Mouse (Mus musculus) CH12.LX (cell line): Measurements from ENCODE around the gene Gm49425. TPM values are rescaled to one million over a fixed set of nuclear protein-coding genes. Genes with fewer than 3 reads are reported as not detected.

ENCODE experiments used
- DNase-seq: peaks from one replicate; pipeline ENCODE4 v3.0.0-alpha.2; 2013; ENCODE audit errors: extremely low read depth
- H3K27ac ChIP-seq: 2 replicates; pipeline ENCODE4 v1.5.1; 2012; ENCODE audit warnings: low read depth, mild to moderate bottlenecking, control low read depth, moderate library complexity; ENCODE audit not compliant: insufficient read depth
- H3K27me3 ChIP-seq: replicated peaks from 2 replicates; pipeline ENCODE3; 2012; ENCODE audit warnings: inconsistent platforms
- H3K36me3 ChIP-seq, 2 experiments: replicated peaks in 1 of 2; 2 replicates each; pipeline versions ENCODE3 to v1.6.1; 2012; ENCODE audit warnings: inconsistent platforms in 1 of 2, low read length in 1 of 2, mild to moderate bottlenecking in 1 of 2, mixed read lengths in 1 of 2, moderate library complexity in 1 of 2; ENCODE audit not compliant: control insufficient read depth in 1 of 2, insufficient read depth in 1 of 2
- H3K4me1 ChIP-seq, 2 experiments: 2 replicates each; pipeline ENCODE4 v1.6.1; 2012; ENCODE audit warnings: inconsistent platforms in 1 of 2, moderate library complexity in 1 of 2; ENCODE audit not compliant: insufficient read depth in 2 of 2, control insufficient read depth in 1 of 2
- H3K4me2 ChIP-seq: 2 replicates; pipeline ENCODE4 v1.6.1; 2012; ENCODE audit warnings: low read depth, mild to moderate bottlenecking, control low read depth; ENCODE audit not compliant: poor library complexity, insufficient read depth, severe bottlenecking
- H3K4me3 ChIP-seq, 3 experiments: fragments of 150-350 bp in 1 of 3; sonication (generic) in 1 of 3; replicated peaks in 1 of 3; 2 replicates each; pipeline versions ENCODE3 to v1.5.1; 2011 to 2012; ENCODE audit warnings: low read depth in 2 of 3, low read length in 2 of 3, mild to moderate bottlenecking in 2 of 3, moderate library complexity in 2 of 3, control low read depth in 1 of 3, improper control_type of control experiment in 1 of 3, inconsistent platforms in 1 of 3, mixed read lengths in 1 of 3; ENCODE audit not compliant: poor library complexity in 1 of 3
- H3K79me2 ChIP-seq: replicated peaks from 2 replicates; pipeline ENCODE4 v1.6.1; 2012; ENCODE audit warnings: mild to moderate bottlenecking, moderate library complexity; ENCODE audit not compliant: control insufficient read depth, poor library complexity, insufficient read depth, severe bottlenecking; ENCODE audit errors: extremely low read depth
- H3K9ac ChIP-seq: 2 replicates; pipeline ENCODE4 v1.6.1; 2012; ENCODE audit warnings: low read depth, mild to moderate bottlenecking, control low read depth, moderate library complexity; ENCODE audit not compliant: insufficient read depth
- H3K9me3 ChIP-seq: replicated peaks from 2 replicates; pipeline ENCODE3; 2012; ENCODE audit warnings: low read length, inconsistent platforms, mixed read lengths
- CHD2 ChIP-seq: IDR thresholded peaks from 2 replicates; pipeline ENCODE4 v1.6.1; 2011; ENCODE audit warnings: low read length, improper control_type of control experiment
- CTCF ChIP-seq, 2 experiments: IDR thresholded peaks in 1 of 2; conservative IDR thresholded peaks in 1 of 2; 2 replicates each; pipeline ENCODE4 v1.5.1; 2011 to 2012; ENCODE audit warnings: low read depth in 2 of 2, low read length in 2 of 2, improper control_type of control experiment in 1 of 2, inconsistent platforms in 1 of 2, mild to moderate bottlenecking in 1 of 2, moderate library complexity in 1 of 2
- E2F4 ChIP-seq: IDR thresholded peaks from 2 replicates; pipeline ENCODE4 v1.6.1; 2011; ENCODE audit warnings: low read depth, low read length, improper control_type of control experiment; ENCODE audit not compliant: insufficient replicate concordance
- EP300 ChIP-seq: IDR thresholded peaks from 2 replicates; pipeline ENCODE4 v1.6.1; 2011; ENCODE audit warnings: low read length, improper control_type of control experiment
- GABPA ChIP-seq: IDR thresholded peaks from 2 replicates; pipeline ENCODE4 v1.6.1; 2012; ENCODE audit warnings: low read depth, low read length, improper control_type of control experiment, inconsistent platforms; ENCODE audit not compliant: insufficient replicate concordance
- JUN ChIP-seq: IDR thresholded peaks from 2 replicates; pipeline ENCODE4 v1.6.1; 2011; ENCODE audit warnings: low read depth, mild to moderate bottlenecking, low read length, improper control_type of control experiment, moderate library complexity; ENCODE audit not compliant: insufficient read depth
- MAX ChIP-seq: IDR thresholded peaks from 2 replicates; pipeline ENCODE4 v1.6.1; 2011; ENCODE audit warnings: low read length, improper control_type of control experiment
- MAZ ChIP-seq: IDR thresholded peaks from 2 replicates; pipeline ENCODE4 v1.6.1; 2012; ENCODE audit warnings: low read depth, mild to moderate bottlenecking, inconsistent platforms, low read length, improper control_type of control experiment, moderate library complexity
- MXI1 ChIP-seq: IDR thresholded peaks from 2 replicates; pipeline ENCODE4 v1.6.1; 2011; ENCODE audit warnings: mild to moderate bottlenecking, low read depth, low read length, improper control_type of control experiment
- MYC ChIP-seq: IDR thresholded peaks from 2 replicates; pipeline ENCODE4 v1.6.1; 2011; ENCODE audit warnings: low read depth, mild to moderate bottlenecking, improper control_type of control experiment, low read length
- PAX5 ChIP-seq: IDR thresholded peaks from 2 replicates; pipeline ENCODE4 v1.6.1; 2012; ENCODE audit warnings: low read length, inconsistent platforms, mixed read lengths
- RAD21 ChIP-seq: IDR thresholded peaks from 2 replicates; pipeline ENCODE4 v1.6.1; 2011; ENCODE audit warnings: low read depth, mild to moderate bottlenecking, low read length, improper control_type of control experiment, moderate library complexity
- RCOR1 ChIP-seq: conservative IDR thresholded peaks from 2 replicates; pipeline ENCODE4 v1.6.1; 2012; ENCODE audit warnings: low read depth, mild to moderate bottlenecking, inconsistent platforms, low read length, improper control_type of control experiment
- SMC3 ChIP-seq: IDR thresholded peaks from 2 replicates; pipeline ENCODE4 v1.6.1; 2011; ENCODE audit warnings: low read depth, low read length, improper control_type of control experiment
- ZC3H11A ChIP-seq: IDR thresholded peaks from 2 replicates; pipeline ENCODE4 v1.6.1; 2012; ENCODE audit warnings: low read depth, mild to moderate bottlenecking, inconsistent platforms, low read length, improper control_type of control experiment
- ZMIZ1 ChIP-seq: IDR thresholded peaks from 2 replicates; pipeline ENCODE4 v1.6.1; 2012; ENCODE audit warnings: low read depth, mild to moderate bottlenecking, inconsistent platforms, low read length, improper control_type of control experiment
- ZNF384 ChIP-seq: IDR thresholded peaks from 2 replicates; pipeline ENCODE4 v1.6.1; 2012; ENCODE audit warnings: low read depth, low read length, improper control_type of control experiment, inconsistent platforms
- dilution Hi-C: fragments of 300-500 bp; cut with MboI; formaldehyde crosslinking; loops from 2 replicates; pipeline ENCODE4 v1.14.3; 2020; ENCODE audit warnings: low sequenced_read_pairs; ENCODE audit not compliant: extremely low pct_unique_long_range_greater_than_20kb, extremely low pct_ligation_motif_present
- in situ Hi-C: fragments of 300-500 bp; cut with MboI; formaldehyde crosslinking; loops from 3 replicates; pipeline ENCODE4 v1.14.3; 2019; ENCODE audit warnings: low sequenced_read_pairs, low pct_ligation_motif_present, low pct_unique_long_range_greater_than_20kb, mixed read lengths
- polyA plus RNA-seq: library from polyadenylated mRNA; unstranded; fragments of >175 nt; gene quantifications from 2 replicates; pipeline ENCODE4 v1.2.1, GENCODE M21; 2012; ENCODE audit warnings: low read depth; ENCODE audit not compliant: insufficient read length
- total RNA-seq, 2 experiments: library from RNA; depleted of rRNA; stranded (reverse); fragments of 300-350 nt in 1 of 2; fragments of >200 nt in 1 of 2; gene quantifications; 2 replicates each; pipeline ENCODE4 v1.2.3; 2012 to 2014

The Gm49425 gene
- total and polyA plus RNA-seq, 3 experiments: not detected

DNA sequence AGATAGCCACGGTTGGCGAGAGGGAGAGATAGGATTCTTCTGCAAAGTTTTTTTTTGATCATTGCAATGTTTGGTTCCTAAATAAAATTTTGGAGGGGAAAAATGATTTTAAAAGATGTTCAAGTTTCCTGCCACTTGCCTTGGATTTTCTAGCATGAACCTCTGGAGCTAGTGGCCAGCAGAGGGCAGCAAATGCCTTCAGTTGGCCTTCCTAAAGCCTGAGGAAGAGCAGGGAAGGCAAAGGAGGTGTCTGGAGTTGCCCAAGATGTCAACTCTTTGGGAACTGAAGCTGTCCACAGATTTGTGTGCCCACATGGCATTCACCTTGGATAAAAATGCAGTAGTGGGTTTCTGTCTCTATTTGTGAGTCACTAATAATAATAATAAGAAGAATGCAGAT, 2.7 kb upstream of the Gm49425 start:
- peak; percentile 63 for DNase-seq
- in situ Hi-C loops: loop anchor here (10.0 kb wide), 1 partner anchor 455 kb away; no protein-coding TSS in a partner anchor
- peaks cover 73% of the 10 kb centered on the region for H3K27me3 ChIP-seq
- TF ChIP-seq RAD21 (peak; percentile 90), CHD2 (no peak), RCOR1 (no peak), CTCF (conservative IDR thresholded peaks at IDR 0.05 in 1 of 2, IDR thresholded peaks at IDR 0.05 in 1 of 2; ENCODE audit: low read depth in 2 of 2, low read length in 2 of 2) (peak; percentile 42 to 89), JUN (no peak), MAZ (no peak), MYC (peak; percentile 55; the same call in 1 of the 2 replicates), MAX (no peak), ZC3H11A (peak; percentile 62), GABPA (no peak), ZMIZ1 (no peak), SMC3 (peak; percentile 84)
- no peak overlapping the region for H3K9ac ChIP-seq
- H3K4me3 ChIP-seq: no peak overlapping the region
- H3K27ac ChIP-seq: no peak overlapping the region
- no peaks in the 10 kb centered on the region for H3K4me1 ChIP-seq
- no peaks in the 10 kb centered on the region for H3K36me3 ChIP-seq
- H3K9me3 ChIP-seq: peaks cover 4% of the 10 kb centered on the region
- dilution Hi-C loops: no loop called here
- no peak overlapping the region for H3K4me2 ChIP-seq
- no peaks in the 10 kb centered on the region for H3K79me2 ChIP-seq

DNA sequence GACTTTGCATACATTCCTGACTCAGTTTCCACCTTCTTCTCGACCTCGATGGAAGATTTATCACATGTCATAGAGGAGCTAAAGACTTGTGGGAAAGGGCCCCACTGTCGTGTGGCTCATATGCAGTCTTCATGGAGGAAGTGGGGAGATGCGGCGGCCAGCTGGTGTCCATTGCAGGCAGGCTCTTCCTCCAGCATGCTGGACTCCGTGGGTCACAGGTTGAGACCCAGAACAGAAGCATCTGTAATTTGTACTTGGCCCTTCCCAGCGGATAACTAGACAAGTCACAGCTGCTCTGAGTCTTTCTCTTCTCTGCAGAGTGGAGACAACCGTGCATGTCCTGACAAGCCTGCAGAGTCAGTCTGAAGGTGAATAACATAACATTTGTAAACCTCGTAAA, 8.8 kb downstream of the Gm49425 start:
- Histone ChIP-seq H3K27me3 (peaks cover 88% of the 10 kb centered on the region), H3K79me2 (no peaks in the 10 kb centered on the region)
- TF ChIP-seq E2F4 (no peak), SMC3 (no peak), PAX5 (no peak), MXI1 (no peak), MYC (no peak), RCOR1 (no peak), EP300 (no peak), ZNF384 (no peak)
- TF ChIP-seq, all 38 proteins: peak for 0
- no peaks in the 10 kb centered on the region for H3K36me3 ChIP-seq
- in situ Hi-C loops: no loop called here
- no peak overlapping the region for H3K9ac ChIP-seq
- no peak overlapping the region for H3K4me3 ChIP-seq
- peaks cover 3% of the 10 kb centered on the region for H3K9me3 ChIP-seq
- dilution Hi-C loops: no loop called here
- no peak overlapping the region for H3K27ac ChIP-seq
- DNase-seq: no peak
- H3K4me2 ChIP-seq: no peak overlapping the region
- no peaks in the 10 kb centered on the region for H3K4me1 ChIP-seq
